Mouse (Mus musculus): Measurements from ENCODE around the gene Zfp30. TPM values are rescaled to one million over a fixed set of nuclear protein-coding genes. Genes with fewer than 3 reads are reported as not detected.

The Zfp30 gene
- total and polyA plus RNA-seq, 3 experiments, result 1.4 to 2.7 TPM; not detected in 1

DNA sequence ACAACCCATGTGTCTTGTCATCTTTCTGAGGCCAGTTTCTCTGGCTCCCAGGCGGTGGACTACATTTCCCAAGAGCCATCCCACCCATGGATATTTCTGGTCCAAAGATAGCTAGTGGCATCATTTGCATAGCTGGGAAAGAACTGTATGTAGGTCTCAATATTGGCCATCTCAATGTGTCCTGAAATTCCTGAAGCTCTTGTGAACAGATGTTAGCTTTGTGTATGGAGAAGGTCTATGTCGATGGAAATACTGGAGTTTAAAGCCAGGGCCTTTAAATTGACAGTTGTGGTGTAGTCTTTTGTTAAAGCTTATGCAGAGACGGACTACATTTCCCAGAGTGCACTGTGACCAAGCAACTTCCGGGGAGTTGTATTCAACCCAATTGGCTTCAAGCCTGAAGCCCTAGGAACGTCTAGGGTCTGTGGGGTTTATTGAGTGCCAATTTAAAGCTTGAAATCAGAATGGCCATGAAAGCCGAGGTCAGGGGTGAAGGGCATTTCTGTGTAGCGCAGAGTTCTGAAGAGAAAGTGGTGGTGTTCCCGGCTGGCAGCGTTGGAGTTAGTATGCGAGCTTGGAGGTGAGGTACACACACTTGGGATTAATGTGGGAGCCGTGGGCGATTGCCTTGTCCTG, 34.9 kb downstream of the Zfp30 start (continued):
- no peak for TF ChIP-seq TAL1 (IDR thresholded peaks at IDR 0.05; ENCODE audit: low read length)
- TF ChIP-seq ZMIZ1 (IDR thresholded peaks at IDR 0.05; ENCODE audit: low read depth, low read length), result no peak
- no peak for TF ChIP-seq MYB (IDR thresholded peaks at IDR 0.05; ENCODE audit: low read depth, low read length)
- no peak for TF ChIP-seq NELFE (IDR thresholded peaks at IDR 0.05; ENCODE audit: low read depth, low read length)
- TF ChIP-seq USF2 (IDR thresholded peaks at IDR 0.05; ENCODE audit: borderline replicate concordance in 1 of 2, insufficient read depth in 1 of 2, low read depth in 1 of 2, low read length in 2 of 2), result no peak
- TF ChIP-seq E2F4 (IDR thresholded peaks at IDR 0.05; ENCODE audit: borderline replicate concordance, low read depth, low read length), result no peak
- no peak for TF ChIP-seq RAD21 (IDR thresholded peaks at IDR 0.05; ENCODE audit: low read depth, low read length)
- TF ChIP-seq POLR2AphosphoS2 (IDR thresholded peaks at IDR 0.05; ENCODE audit: low read length), result no peak
- TF ChIP-seq MAZ (IDR thresholded peaks at IDR 0.05; ENCODE audit: low read depth, low read length), result no peak
- no peak for TF ChIP-seq EP300 (IDR thresholded peaks at IDR 0.05; ENCODE audit: low read depth in 1 of 2, low read length in 2 of 2)

DNA sequence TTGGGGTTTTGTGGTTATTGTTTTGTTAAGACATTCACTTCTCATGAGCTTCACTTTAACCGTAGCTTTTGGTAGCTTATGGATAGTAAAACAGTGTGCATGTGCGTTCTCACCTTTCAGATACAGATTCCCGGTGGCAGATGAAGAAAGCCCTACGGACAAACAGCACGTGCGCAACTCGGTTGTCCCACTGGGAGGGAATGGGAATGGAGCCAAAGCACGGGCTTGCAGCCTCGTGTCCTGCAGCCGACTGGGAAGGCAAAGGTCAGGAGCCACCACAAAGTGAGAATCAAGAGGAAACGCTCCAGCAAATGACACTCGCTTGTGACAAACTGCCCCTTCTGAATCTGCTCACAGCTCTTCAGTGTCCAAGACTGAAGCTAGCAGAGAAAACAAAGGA, 44.2 kb downstream of the Zfp30 start:
- Histone ChIP-seq H3K79me2 (ENCODE audit: control insufficient read depth, insufficient read depth, low read length, poor library complexity) (no peaks in the 10 kb centered on the region), H3K27me3 (ENCODE audit: control insufficient read depth in 1 of 2, insufficient read depth in 2 of 2, low read length in 2 of 2) (no peaks in the 10 kb centered on the region), H3K4me1 (ENCODE audit: control insufficient read depth in 1 of 2, insufficient read depth in 2 of 2, low read length in 2 of 2) (no peaks in the 10 kb centered on the region), H3K27ac (ENCODE audit: control insufficient read depth, low read depth, low read length) (no peak overlapping the region), H3K9me3 (replicated peaks; ENCODE audit: insufficient read depth, low read length) (no peaks in the 10 kb centered on the region), H3K4me3 (ENCODE audit: control insufficient read depth in 1 of 2, insufficient read depth in 1 of 2, low read depth in 2 of 2, low read length in 2 of 2) (no peak overlapping the region), H3K36me3 (ENCODE audit: control insufficient read depth in 1 of 2, insufficient read depth in 2 of 2, low read length in 2 of 2) (peaks cover 0 to 2% of the 10 kb centered on the region in 2 experiments; a peak in 1 of 4 replicates), H3K9ac (ENCODE audit: control insufficient read depth, low read depth, low read length, poor library complexity, severe bottlenecking) (no peak overlapping the region)
- no peak for TF ChIP-seq ETS1 (IDR thresholded peaks at IDR 0.05; ENCODE audit: low read depth, low read length)
- TF ChIP-seq NELFE (IDR thresholded peaks at IDR 0.05; ENCODE audit: low read depth, low read length), result no peak
- TF ChIP-seq CTCF (IDR thresholded peaks at IDR 0.05 in 2 of 3, conservative IDR thresholded peaks at IDR 0.05 in 1 of 3; ENCODE audit: control insufficient read depth in 1 of 3, insufficient read depth in 1 of 3, low read depth in 2 of 3, low read length in 3 of 3, poor library complexity in 1 of 3, severe bottlenecking in 1 of 3), result no peak
- no peak for TF ChIP-seq CHD1 (IDR thresholded peaks at IDR 0.05; ENCODE audit: low read depth, low read length)
- no peak for TF ChIP-seq ZC3H11A (IDR thresholded peaks at IDR 0.05; ENCODE audit: low read depth, low read length)
- no peak for TF ChIP-seq KAT2A (conservative IDR thresholded peaks at IDR 0.05; ENCODE audit: low read depth, low read length)
- TF ChIP-seq USF1 (IDR thresholded peaks at IDR 0.05; ENCODE audit: low read depth, low read length), result no peak
- no peak for TF ChIP-seq ZMIZ1 (IDR thresholded peaks at IDR 0.05; ENCODE audit: low read depth, low read length)
- TF ChIP-seq MAX (IDR thresholded peaks at IDR 0.05; ENCODE audit: low read length), result no peak
- no peak for TF ChIP-seq MAZ (IDR thresholded peaks at IDR 0.05; ENCODE audit: low read depth, low read length)
- no peak for TF ChIP-seq MXI1 (IDR thresholded peaks at IDR 0.05; ENCODE audit: low read depth, low read length)
- no peak for TF ChIP-seq POLR2AphosphoS5 (IDR thresholded peaks at IDR 0.05; ENCODE audit: borderline replicate concordance, low read depth, low read length)
- TF ChIP-seq ZNF384 (IDR thresholded peaks at IDR 0.05; ENCODE audit: low read depth, low read length), result no peak
- DNase-seq (ENCODE audit: low read depth, low spot score), result no peak
